Mouse (Mus musculus) lung, postnatal 0 days (tissue): ENCODE data around the gene Tex28.

ENCODE experiments used
- CTCF ChIP-seq: IDR thresholded peaks from 2 replicates; pipeline ENCODE4 v1.5.1; 2016; ENCODE audit warnings: antibody characterized with exemption, mild to moderate bottlenecking
- EP300 ChIP-seq: IDR thresholded peaks from 2 replicates; pipeline ENCODE4 v1.6.1; 2016; ENCODE audit warnings: antibody characterized with exemption, mild to moderate bottlenecking, control low read depth

- TF ChIP-seq CTCF (no peak), EP300 (no peak)
Measured at GRCm38 (mm10) chrX:74114036-74114435, 53.6 kb downstream of the Tex28 start.
